Mouse (Mus musculus) ovary, postnatal 14 days (tissue): ENCODE data around the gene 2510009E07Rik.

Experiments used
- DNase-seq: peaks from one replicate; pipeline ENCODE4 v3.0.0; 2022; ENCODE audit warnings: low spot score

The 2510009E07Rik gene

DNA sequence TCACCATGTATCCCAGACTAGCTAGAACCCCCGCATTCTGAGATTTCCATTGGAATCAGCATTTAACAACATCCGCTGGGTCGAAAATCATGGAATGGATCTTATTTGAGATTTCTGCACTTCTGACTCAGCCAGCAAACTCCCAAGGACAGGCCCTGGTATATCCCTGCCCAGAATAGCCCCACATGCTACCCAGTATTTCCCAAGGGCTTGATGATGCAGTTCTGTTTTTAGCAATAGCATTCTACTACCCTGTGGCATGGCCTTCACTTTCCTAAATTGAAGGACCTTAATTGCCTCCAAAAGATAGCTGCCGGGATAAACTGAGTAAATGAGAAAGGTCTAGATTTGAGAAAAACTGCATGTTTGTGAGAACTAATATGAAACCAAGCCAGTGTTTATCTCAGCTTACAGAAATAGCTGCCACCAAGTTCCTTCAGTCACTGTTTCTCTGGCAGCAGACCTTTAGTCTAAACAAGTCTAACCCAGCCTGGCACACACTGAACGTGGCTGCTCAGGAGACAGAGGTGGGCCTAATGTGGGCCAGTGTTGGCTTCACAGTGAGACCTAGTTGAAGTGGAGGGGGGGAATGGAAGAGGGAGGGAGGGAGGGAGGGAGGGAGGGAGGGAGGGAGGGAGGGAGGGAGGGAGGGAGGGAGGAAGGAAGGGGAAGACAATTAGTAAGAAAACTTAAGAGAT is 58.2 kb downstream of the 2510009E07Rik start:
- no peak for DNase-seq

DNA sequence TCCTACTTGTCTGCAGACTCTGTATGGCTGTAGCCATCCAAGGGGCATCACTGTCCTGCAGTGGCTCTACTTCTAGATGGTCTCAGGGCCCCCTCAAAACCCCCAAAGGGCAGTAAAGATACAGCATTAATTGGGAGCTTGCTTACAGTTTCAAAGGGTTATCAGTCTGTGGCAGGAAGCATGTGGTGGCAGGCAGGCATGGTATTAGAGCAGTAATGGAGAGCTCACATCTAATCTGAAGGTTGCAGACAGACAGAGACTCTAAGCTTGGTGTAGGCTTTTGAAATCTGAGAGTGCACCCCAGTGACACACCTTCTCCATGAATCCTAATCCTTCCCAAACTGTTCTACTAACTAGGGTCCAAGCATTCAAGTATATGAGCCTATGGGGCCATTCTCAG is 60.0 kb downstream of the 2510009E07Rik start:
- DNase-seq, result no peak

DNA sequence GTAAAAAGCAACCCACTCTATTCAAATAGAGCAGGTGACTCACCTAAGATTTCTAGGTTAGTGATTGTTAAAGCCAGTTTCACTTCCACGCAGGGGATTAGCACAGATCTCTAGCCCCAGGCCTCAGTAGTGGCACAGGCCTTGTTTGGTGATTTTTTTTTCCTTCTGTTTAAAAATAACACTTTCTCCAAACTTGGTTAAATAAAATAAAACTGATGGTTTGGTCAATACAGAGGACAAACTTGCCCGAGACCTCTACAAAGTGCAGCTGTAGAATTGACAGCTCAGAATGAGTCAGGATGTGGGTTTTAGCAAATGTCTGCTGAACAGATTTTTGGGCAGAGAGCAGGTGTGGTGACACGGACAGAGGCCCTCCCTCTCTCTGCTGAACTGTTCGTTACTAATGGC is 62.6 kb downstream of the 2510009E07Rik start:
- DNase-seq, result no peak

DNA sequence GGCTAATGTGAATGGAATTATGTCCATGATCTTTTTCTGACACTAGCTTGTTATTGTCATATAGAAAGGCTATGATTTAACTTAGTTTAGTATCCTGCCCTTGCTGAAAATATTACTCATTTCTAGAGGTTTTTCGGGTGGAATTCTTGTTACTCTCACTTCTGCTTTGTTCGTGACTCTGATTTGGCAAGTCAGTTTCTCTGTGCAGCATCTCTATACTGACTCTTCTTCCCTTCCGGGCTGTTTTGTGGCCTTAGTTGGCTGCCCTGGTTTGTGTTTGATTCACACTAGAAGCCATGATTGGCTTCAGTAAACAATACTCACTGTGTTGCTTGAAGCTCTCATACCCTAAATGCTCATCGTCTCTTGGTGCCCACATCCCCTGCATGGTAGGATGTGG is 63.9 kb downstream of the 2510009E07Rik start:
- no peak for DNase-seq

DNA sequence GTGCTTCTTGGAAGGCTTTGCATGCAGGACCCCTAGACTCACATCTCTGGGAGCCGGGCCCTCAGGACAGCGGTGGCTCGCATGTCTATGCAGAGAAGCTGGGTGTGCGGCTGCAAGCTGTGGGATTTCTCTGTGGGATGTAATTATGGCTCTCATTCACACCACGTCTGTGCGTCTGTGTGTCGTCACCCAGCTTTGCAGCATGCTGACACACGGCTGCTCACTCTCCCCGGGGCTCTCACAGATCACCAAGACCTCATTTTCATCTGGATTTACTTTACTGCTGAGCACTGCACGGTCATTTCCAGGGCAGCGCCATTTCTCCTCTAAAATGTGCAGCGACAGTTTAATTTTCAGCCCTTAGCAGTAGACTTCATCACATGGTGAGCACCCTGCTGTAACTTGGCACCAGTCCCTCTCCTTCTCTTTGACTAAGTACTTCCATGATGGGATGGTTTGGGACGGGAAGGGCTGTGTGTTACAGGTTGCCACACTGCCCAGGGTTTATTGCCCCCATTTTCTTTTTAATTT is 66.3 kb downstream of the 2510009E07Rik start:
- no peak for DNase-seq

DNA sequence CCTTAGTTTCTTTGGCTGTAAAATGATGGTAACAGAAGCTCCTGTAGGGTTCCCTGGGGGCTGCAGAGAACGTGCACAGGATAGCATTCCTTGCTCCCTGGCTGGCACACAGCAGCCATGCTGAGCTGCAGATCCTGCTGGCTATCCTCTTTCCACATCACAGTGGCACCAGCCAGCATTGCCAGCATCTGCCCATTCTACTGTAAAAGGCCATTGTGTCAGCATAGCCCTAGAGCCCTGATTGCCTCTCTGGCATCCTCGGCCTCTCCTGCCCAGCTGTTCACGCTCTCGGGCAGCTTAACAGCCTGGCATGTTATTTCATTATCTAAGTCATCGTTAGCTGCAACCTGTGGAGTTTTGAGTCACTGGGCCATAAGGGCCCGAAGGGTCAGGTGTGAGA is 67.2 kb downstream of the 2510009E07Rik start:
- DNase-seq, result no peak

DNA sequence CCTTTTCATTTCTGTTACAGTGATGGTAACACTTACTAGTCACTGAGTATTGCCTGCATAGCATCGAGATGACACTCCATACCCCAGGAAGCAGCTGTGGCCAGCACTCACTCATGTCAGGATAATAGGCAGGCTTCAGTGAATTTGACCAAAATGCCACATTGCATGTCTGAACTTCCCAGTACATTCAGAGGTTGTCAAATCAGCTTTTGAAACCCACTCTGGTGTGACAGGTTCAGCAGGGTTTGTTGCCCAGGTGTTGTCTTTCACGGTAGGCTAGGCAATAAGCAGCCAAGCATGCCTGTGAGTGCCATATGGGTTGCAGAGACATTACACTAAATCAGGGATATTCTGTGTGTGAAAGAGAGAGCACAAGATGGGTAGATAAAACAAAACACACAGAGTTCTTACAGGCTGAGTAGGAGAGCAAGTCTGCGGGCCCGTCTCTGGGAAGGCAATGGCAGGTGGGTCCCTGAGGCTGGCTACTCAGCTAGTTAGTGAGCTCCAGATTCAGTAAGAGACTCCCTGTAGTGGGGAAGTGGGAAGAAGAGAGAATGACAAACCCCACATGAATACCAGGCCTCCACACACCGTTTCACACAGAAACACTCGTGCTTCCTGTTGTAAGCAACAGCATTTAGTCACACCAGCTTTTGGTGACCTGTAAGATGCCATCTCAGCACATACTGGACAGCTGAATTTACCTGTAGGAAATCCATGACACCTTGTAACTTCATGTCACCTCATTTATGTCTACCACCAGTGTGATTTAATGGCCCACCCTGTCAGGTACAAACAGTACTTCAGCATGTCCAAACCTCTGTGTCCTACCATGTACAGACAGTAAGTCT is 68.5 kb downstream of the 2510009E07Rik start:
- DNase-seq, result no peak

DNA sequence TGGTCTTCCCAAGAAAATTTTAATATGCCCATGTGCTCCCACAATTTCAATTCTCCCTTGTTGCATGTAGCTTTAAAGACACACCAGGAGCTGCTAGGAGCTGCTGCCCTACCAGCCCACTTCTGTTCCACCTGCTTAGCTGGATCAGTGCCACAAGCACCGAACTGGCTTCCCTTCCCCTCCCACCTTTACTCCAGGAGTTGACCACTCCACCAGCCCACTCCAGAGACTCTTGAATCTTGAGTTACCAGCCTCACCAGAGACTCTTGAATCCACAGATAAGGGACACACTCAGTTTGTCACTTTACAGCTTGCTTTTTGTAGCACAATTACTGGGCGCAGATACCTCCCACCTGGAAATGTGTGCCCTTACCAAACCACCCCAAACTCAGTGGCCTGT is 73.8 kb downstream of the 2510009E07Rik start:
- DNase-seq, result no peak

DNA sequence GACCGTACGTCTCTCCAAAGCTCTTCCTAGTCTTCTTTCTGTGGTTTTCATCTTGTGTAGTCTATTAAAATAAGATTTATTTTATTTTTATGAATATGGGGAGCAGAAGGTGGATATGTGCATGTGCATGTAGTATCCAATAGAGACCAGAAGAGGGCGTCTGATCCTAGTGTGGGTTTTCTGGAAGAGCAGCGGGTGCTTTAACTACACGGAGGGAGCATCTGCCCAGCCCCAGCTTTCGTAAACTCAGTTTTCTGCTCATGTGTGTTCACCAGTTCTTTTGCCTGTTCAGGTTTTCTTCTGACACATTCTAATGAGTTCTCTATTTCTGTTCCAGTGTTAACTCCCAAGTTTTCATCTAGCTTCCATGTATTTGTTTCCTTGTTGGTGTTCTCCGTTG is 78.7 kb downstream of the 2510009E07Rik start:
- peak; percentile 30 for DNase-seq

DNA sequence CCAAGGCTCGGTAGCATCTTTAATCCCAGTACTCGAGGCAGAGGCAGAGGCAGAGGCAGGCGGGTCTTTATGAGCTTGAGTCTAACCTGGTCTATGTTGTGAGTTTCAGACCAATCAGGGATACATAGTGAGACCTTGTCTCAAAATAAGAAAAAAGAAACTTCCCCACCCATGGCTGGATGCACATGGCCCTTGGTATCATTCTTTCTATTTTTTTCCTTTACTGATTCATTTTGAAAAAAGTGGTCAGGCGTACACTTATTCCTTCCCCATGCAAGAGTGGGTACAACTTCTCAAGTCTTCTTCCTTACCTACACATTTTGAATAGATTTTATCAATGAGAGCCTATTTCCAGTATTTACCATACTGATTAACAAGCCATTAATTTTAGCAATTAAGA is 84.0 kb downstream of the 2510009E07Rik start:
- no peak for DNase-seq

DNA sequence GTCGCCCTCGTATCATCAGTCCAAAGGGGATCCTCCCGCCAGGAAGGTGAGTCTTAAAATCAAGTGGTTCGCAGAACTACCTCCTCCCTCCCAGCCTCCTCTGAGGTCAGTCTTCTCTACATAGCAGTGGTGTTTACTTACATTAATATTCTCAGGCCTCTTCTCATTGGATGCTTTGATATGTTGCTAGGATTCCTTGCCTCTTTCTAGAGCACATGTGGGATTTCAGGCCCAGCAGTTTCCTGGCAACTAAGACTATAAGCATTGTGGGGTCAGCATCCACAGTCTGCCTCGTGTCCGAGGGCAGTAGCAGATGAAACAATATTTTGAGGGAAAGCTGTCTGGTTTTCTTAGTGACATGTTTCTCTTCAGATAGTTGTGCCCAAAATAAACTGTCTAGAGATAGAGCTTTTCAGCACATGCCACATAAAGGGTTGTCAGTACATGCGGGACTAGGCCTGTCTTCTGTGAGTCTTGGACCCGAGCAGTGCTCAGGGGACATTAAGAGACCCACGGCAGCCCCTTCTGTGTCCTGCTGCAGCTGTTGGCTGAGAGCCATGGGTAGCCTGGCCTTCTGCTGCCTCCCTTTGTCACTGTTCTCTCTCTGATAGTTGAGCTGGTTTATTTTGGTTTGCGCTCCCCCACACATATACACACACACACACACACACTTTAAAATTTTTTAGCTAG is 86.1 kb downstream of the 2510009E07Rik start:
- no peak for DNase-seq

DNA sequence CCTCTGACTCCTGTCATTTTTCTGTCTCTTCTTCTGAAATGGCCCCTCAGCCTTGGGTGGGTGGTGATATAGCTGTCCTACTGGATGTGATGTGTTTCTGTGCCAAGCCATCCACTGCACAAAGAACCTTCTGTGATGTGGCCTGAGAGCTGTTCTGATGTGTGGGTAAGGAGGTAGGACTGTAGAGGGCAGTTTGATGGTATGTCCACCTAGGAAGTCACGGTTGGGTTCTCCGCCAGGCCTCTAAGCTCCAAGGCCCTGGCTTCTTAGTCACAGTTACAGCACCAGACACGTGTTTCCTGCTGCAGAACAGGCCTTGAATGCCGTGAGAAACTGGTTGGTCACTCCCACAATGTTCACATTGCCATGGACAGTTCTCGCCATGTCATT is 86.8 kb downstream of the 2510009E07Rik start:
- no peak for DNase-seq

DNA sequence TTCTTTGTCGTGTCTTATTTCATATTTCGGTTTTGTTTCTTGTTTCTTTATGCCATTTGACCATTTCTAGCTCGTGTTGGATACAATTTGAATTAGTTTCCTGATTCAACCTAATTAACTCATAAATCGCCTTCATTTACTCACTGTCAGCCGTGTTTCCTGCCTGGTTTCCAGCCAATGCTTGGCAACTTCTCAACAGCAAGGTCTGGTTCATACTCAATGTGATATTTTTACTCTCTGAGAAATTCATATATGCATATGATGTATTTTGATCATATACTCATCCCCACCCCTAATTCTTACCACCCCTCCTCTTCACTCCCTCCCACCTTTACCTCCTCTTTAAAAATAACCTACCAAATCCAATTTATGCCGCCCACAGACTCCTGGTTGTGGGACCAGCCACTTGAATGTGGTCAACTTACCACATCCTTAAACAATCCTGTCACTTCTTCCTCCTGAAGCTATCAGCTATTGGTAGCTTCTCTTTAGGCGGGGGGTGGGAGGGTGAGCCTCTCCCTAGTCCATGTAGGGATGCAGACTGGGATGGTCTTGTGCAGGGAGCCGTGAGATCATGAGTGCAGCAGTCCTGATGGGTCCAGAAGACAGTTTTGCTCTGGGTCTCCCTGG is 87.3 kb downstream of the 2510009E07Rik start:
- no peak for DNase-seq

DNA sequence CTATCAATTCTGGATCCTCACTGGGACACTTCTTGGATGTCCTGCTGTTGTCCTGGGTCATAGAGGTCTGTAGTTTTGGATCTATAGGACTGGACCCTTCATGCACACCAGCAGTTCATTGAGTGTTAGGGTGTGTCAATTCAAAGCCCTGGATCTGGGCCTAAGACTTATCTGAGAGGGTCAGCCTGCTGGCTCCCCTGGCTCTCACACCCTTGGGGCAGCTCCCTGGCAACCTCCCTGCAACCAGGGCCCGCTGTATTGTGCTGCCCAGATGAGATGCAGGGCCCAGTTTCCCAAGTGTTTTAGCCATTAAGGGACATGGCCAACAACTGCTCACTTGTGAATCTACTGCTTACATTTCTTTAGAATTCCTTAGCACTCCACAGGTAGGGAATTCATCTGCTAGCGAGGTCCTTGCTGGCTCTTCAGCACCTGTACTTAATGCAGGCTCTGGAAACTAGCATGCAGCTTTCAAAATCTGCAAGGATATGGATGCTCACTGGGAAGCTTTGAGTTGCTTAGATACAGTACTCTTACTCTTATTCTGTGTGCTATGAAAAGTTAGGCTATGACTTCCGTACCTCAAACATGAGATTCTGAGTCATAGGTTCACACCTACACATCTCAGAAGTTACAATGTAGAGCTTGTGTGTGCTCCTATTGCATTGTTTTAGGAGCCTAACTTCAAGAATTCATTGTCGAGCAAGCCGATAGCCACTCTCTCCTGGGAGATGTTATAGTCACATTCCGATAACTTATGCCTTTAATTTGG is 88.0 kb downstream of the 2510009E07Rik start:
- DNase-seq, result no peak

DNA sequence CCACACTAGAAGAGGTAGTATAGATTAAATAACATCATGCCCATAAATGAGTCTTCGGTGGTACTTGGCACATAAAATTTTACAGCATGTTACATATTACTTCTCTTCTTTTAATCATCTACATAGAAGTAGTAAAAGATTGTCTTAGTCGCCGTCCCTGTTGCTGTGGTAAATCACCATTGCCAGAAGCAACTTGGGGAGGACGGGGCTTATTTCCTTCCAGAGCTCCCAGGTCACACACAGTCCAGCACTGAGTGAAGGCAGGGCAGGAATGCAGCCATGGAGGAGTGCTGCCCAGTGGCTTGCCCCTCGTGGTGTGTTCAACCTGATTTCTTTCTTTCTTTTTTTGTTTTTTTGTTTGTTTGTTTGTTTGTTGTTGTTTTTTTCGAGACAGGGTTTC is 90.1 kb downstream of the 2510009E07Rik start:
- no peak for DNase-seq
